Mouse (Mus musculus) MEL-GATA-1-ER (cell line): Measurements from ENCODE around the gene Asb16.
"Not testable (repeated sequence)": the region's sequence is repeated elsewhere in the genome, so short reads cannot be mapped to it uniquely, and the experiment has no call there.

ENCODE experiments used
- DNase-seq: peaks from one replicate; pipeline ENCODE4 v3.0.0-alpha.2; 2012; ENCODE audit warnings: low read depth; ENCODE audit errors: extremely low read depth

Asb16 gene

DNA sequence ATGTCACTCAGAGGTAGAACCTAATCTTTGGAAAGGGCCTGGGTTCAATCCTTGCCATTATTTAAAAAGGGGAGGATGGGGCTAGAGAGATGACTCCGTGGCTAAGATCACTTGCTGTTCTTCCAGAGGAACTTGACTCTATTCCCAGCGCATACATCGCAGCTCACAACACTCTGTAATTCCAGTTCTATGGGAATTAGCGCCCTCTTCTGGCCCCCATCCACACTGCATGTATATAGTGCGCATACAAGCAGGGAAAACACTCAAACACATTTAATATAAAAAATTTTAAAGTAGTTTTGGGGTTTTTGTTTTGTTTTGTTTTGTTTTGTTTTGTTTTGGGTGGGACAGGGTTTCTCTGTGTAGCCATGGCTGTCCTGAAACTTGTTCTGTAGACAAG is 26.7 kb upstream of the Asb16 start:
- DNase-seq = no peak

DNA sequence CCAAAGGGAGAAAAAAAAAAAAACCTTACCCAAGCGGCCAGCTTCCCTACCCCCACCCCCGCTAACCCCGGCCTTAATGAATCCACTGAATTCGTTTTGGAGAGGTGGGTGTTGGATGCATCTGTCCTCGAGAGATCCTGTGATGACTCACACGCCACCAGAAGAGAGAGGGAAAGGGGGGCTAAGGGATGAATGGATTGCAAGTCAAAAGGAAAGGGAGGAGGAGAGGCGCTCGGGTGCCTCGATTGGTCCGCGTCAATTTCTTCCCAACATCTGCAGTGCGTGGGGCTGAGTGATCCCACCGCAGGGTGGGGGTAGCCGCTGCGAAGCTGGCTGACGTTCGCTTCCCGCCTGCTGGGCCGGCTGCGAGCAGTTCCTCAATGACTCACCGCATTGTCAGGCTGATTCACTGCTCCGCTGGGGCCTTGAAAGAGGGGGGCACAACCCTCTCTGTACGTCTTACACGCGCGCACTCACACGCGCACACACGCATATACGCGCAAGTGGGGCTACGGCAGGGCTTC is 23.6 kb upstream of the Asb16 start:
- DNase-seq = peak; percentile 69

DNA sequence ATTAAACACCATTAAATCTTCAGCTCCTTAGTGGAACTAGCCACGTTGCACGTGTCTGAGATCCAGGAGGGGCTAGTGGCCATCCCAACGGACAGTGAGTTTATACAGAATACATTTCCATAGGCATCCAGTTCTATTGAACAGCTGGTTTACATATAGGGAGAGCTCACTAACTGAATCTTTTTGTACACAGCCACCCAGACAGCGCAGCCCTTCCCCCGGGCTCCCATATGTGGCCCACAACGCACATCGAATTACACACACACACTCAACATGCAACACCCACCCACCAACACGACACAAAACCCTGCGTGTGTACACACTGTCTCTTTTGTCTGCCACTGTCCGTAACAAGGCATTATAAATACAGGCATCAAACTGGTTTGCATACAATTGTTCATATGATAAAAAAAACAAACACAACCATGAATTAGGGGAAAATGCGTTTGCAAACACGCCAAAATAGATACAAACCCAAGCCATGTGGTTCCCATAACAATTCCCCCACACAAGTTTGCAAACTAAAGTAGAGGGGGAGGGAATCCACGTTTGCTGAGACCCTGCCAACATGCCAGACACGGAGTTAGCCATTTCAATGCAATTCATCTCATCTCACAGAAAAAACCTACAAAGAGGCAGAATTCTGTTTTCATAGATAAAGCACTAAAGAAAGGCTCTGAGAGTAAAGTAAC is 22.8 kb upstream of the Asb16 start:
- DNase-seq = no peak

DNA sequence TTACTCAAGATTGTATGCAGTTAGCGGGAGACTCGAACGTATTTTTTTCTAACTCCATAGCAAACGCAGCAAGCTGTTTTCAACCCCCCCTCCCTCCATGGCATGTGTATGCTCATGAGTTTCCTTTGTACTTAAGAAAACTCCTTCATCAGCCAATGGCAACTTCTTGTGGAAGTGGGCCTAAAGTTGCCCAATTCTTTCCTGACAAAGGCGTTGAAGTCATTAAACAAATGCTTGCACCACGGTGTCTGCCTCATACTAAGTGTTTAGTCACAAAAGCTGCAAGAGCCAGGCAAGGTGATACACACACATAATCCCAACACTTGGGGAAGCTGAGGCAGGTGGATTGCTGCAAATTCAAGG is 22.3 kb upstream of the Asb16 start:
- DNase-seq = no peak

DNA sequence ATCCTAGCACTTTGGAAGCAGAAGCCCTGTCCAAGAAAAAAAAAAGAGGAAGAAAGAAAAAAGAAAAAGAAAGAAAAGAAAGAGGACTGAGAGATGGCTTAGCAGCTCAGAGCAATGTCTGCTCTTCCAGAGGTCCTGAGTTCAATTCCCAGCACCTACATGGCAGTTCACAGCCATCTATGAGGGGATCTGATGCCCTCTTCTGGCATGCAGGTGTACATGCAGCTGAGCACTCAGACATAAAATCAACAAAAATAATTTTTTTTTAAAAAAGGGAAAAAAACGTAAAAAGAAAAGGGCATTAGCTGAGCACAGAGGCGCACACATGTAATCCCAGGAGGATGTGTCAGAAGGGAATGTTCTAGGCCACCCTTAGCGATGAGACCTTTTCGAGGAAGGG is 21.7 kb upstream of the Asb16 start:
- no peak for DNase-seq

DNA sequence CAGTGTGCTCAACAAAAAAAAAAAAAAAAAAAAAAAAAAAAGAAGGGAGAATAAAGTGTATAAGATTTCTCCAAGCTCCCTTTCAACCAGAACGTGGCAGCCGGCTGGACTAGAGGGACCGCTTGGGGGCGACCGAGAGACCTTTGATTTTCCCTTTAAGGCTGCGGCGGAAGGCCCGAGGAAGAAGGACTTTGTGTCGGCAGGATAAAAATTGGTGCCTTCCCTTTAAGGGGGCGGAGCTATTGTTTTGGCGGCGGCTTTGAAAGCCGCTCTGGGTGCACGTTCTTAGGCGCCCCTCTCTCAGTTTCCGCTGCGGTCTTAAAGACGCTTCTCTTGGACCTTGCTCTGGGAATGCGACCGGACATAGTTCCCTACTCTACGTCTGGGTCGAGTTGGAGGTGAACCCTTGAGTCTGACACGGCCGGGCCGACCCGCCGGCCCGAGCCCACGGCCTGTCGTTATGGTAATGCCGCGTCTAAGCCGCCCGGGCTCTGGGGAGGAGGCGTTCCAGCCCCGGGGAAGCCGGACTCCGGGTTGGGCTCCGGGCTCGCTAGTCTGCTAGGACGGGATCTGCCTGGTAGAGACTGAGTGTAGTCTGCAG is 19.8 kb upstream of the Asb16 start, which contains the start of gene BC030867:
BC030867 (plus strand) TSS at position 253 of the 601 bp plus-strand sequence.
- peak; percentile 85 for DNase-seq

DNA sequence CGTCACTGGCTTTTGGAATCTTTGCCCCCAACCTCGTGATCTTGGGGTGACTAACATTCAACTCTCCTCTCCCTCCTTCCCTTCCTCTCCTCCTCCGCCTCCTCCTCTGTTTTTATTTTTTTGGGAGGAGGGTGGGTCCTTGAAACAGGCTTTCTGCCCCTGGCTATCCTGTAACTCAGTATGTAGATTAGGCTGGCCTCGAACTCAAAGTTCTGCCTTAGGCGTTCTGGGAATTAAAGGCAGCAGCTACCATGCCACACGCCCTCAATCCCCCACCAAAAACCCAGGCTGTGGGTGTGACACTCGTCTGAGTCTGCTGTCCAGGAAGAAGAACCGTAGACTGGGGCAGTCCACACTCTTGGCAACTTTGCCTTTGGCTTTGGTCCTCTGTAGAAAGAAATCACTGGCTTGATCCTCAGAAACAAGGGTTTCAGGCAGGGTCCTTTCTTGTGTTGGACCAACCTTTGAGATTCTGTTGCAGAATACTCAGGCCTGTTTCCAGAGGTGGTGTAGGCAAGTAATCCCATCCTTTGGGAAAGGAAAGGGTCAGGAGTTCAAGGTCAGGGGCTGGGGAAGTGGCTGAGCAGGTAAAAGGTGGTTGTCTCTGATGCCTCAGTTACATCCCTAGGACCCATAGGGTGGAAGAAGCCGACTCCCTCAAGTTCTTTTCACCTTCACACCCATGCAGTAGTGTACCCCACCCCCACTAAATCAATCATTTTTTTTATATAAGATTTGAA is 19.0 kb upstream of the Asb16 start:
- no peak for DNase-seq

DNA sequence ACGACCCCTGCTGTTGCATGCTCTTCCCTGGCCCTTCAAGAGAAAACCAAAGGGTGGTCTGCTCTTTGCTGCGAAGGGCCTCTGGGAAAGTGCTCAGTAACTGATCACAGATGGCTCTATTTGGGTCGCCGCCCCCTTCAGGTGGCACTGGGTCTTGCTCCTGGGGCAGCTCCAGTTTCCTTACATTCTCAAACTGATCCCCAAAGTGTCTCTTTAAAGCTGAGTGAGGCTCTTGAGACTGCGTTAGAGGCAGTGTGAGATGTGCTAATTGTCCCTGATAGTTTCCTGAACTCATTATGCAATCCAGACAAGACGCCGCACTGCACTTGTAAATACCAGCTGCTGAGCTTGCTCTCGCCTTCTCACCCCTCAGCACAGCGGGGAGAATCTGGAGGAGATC is 11.0 kb upstream of the Asb16 start:
- no peak for DNase-seq

DNA sequence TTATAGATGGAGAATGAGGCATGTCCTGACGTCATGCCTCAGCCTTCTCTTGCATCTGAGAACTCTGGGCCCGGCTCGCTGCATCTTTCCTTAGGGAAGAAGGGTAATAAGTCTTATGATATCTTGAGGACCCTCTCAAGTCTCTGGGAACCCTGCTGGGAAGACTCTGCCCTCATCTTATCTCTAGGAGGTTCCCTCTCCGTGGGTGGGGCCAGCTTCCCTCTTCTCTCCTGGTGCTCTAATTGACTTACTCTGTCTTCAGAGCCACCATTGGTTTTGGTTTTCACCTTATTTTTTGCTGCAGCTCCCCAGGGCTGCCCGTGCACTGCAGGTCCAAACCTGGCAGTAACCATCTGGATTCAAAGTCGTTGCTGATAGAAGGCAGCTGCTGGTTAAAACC is 10.4 kb upstream of the Asb16 start:
- no peak for DNase-seq

DNA sequence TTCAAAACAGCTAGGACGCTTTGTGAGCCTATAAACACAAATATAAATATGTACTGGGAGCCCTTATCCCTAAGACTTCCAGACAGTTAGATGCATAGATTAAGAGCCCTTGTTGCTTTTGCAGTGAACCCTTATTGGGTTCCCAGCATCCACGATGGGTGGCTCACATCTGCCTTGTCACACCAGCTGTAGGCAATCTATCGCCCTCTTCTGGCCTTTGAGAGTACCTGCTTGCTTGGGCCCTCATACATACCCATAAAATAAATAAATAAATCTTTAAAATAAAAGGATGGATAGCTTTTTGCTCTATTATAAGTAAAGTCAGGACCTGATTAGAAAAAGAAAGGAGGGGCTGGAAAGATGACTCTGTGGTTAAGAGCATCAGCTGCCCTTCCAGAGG is 10.0 kb upstream of the Asb16 start:
- no peak for DNase-seq

DNA sequence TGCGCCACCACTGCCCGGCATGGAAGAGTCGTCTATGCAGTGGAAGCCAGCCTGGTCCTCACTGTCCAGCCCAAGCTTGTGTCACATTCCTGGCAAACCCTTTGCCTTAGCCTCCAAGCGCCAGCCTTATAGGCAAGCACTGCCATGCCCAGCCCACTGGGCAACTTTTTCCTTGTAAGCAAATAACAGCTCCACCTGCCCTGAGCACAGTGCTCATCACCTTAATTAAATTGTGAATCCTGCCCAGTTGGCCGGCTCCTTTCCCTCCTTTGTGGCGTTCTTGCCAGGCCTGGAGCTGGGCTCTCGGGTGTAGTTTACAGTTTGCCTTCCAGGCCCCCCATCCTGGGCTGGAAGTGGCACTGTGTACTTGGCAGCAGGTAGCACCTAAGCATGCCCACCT is 5.3 kb upstream of the Asb16 start:
- DNase-seq = no peak

DNA sequence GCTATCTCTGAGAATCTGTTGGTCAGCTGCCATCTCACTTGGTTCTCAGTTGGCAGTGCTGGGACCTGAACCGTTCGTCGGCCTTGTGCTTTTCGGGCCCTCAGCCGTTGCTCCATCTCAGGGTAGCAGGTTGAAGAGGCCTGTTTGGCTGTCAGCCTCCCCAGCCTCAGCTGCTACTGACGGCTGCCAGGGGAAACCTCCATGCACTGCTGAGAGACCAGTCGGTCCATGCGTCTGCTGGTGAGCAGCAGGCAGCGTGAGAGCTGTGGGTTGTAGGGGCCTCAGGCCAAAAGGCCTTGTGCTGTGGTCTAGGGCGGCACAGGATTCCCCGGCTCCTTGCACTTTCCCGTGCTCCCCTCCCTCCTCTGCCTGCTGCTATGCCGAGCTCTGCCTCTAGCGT is 2.7 kb upstream of the Asb16 start:
- no peak for DNase-seq

DNA sequence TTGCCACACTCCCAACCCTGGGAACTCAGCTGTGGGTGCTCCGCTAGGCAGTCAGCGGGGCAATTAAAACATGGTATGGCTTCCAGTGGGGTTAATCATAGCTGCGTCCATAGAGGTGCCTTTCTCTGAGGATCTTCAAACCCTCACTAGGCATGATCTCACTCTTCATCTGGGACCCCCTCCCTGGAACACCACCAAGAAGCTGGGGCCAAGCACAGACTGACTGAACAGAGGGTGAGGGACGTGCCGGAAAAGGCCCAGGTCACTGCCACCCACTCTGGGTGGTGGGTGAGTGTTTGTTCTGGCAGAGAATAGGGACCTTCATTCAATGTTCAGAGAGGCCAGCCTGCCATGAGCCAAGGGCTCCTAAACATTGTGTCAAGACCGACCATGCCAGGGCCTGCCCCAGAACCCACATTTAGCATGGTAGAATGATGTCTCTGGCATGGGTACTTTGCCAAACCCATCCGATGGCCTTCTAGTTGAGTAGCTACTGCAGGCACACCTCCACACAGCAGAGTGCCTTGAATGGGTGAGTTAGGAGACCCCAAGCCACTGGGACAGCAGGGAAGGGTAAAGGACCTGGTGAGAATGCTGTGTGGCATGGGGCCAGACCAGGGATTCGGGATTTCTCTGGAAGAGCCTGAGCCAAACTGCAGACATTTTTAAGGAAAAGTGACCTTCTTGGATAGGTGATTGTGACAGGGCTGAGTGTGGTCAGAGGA is 1.8 kb upstream of the Asb16 start:
- DNase-seq = no peak

DNA sequence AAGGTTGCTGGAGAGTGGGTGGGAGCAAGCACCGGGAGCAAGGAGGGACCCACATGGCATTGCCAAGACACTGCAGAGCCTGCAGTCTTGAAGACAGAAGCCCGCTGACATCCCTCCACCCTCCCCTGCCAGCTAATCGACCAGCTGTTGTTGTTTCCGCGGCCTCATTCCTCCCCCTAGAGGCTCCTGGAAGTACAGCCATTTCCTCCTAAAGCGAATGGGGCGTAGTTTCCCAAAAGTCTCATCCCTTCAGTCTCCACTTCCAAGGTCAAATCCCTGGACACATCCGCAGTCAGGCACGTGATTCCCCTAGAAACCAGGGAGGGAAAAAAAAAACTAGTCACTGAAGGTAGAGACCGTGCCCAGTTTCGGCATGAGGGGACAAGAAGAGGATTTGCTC is 1.1 kb upstream of the Asb16 start:
- DNase-seq = peak; percentile 27

DNA sequence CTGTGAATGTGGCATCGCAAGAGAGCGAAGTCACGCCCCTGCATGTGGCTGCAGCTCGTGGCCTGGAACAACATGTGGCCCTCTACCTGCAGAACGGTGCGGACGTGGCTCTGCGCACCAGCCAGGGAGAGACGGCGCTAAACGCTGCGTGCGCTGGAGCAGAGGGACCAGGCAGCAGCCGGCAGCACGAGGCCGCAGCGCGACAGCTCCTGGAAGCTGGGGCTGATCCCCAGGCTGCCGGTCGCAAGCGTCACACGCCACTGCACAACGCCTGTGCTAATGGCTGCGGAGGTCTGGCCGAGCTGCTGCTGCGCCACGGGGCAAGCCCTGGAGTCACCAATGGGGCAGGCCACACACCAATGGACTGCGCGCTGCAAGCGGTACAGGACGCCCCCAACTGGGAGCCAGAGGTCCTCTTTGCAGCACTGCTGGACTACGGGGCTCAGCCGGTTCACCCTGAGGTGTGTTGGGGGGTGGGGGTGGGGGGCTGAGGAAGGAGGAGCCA is 7.9 kb downstream of the Asb16 start:
- no peak for DNase-seq

DNA sequence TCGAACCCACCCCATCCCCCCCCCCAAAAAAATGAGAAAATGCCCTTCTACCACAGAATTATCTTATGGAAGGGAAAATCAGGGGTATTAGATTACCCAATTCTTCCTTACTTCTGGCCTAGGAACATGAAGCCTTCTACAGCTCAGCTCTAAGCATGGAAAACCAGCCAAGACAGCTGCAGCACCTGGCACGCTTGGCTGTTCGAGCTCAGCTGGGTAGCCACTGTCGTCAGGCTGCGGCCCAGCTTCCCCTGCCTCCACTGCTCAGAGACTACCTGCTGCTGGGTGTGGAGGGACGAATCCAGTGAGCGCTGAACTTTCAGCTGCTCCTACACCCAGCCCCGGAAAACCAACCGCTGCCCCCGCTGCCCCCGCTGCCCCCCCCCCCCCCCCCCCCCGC is 9.2 kb downstream of the Asb16 start:
- no peak for DNase-seq

DNA sequence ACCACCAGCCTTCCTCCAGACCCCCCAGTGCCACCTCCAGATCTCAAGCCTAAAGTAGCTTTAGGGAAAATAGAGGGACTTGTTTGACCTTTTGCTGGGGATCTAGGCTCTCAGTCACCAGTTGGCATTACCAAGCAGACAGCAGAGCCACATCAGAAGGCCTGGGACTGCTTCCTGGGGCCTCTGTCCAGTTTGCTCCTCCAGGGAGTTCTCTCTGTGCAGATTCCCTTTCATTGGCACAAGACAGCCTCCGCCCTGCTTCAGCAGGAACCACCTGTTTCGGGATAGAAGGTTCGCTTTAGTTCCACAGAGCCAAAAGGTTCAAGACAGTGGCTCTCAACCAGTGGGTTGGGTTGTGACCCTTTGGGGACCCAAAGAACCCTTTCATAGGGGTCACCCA is 11.1 kb downstream of the Asb16 start:
- no peak for DNase-seq

DNA sequence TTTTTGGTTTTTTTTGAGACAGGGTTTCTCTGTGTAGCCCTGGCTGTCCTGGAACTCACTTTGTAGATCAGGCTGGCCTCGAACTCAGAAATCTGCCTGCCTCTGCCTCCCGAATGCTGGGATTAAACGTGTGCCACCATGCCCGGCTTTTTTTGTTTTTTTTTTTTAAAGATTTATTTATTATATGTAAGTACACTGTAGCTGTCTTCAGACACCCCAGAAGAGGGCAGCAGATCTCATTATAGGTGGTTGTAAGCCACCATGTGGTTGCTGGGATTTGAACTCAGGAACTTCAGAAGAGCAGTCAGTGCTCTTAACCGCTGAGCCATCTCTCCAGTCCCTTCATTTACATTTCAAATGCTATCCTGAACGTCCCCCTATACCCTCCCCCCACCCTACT is 11.7 kb downstream of the Asb16 start:
- not testable (repeated sequence) for DNase-seq

DNA sequence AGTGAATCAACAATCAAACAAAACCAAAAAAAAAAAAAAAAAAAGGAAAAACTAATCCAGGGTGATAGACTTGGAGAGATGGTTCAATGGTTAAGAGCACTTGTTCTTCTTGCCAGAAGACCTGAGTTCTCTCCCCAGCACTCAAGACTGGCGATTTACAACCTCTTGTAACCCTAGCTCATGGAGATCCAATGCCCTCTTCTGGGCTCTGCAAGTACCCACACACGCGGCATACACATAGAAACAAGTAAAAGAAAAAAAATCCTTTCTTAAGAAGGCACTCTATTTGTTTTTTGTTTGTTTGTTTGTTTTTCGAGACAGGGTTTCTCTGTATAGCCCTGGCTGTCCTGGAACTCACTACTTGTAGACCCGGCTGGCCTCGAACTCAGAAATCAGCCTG is 15.4 kb downstream of the Asb16 start:
- DNase-seq = no peak

DNA sequence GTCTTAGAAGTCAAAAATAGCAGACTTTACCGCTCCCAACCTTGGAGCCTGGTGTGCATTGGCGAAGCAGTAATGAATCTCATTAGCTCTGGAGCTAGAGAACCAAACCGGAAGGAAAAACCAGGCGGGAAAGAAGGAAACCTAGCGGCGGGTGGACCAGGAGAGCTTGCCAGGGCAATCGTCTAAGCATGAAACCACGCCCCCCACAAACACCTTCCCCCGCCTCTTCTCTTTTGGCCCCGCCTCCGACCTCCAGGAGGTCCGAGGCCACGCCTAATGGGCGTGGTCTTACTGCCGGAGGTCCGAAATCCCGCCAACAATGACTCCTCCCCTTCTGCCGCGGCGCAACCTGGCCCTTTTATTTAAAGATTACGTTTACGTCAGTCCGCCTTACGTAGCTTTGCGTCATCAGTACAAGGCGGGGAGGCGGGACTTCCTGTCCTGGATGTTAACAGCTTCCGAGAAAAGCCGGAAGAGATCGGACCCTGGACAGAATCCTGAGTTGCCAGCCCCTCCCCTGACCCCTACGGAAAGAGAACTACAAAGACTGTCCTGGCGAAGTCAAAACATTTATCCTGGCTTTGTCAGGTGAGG is 16.1 kb downstream of the Asb16 start, which contains the start of gene Tmub2:
Tmub2 (plus strand) TSS at position 431 of the 594 bp plus-strand sequence.
- DNase-seq = peak; percentile 95
